Mouse (Mus musculus): ENCODE data around the gene Sox13. TPM values are rescaled to one million over a fixed set of nuclear protein-coding genes. Genes with fewer than 3 reads are reported as not detected.

Gene Sox13
- polyA plus RNA-seq, 1 experiment = 15.4 TPM

GRCm38 (mm10) chr1:133382008-133382407, 42.2 kb downstream of the Sox13 start:
- no peaks in the 10 kb centered on the region for H3K27me3 ChIP-seq (ENCODE audit: control insufficient read depth, insufficient read depth, low read length)
- 8% methylated on average over 9 of the region's 9 CpGs for WGBS
- TF ChIP-seq POLR2A (IDR thresholded peaks at IDR 0.05; ENCODE audit: borderline replicate concordance, insufficient read depth, low read length) = no peak
- TF ChIP-seq CTCF (IDR thresholded peaks at IDR 0.05; ENCODE audit: borderline replicate concordance, insufficient read depth, low read depth, low read length) = peak; percentile 85
- DNase-seq = peak in 1 of 2 experiments; percentile 15
- H3K4me3 ChIP-seq (replicated peaks; ENCODE audit: insufficient read depth, low read depth, low read length) = no peak overlapping the region
- H3K4me1 ChIP-seq (ENCODE audit: control insufficient read depth, insufficient read depth, low read length) = no peaks in the 10 kb centered on the region
- H3K27ac ChIP-seq (ENCODE audit: insufficient read depth, low read length) = no peak overlapping the region

- Histone ChIP-seq H3K27ac (ENCODE audit: insufficient read depth, low read length) (no peak overlapping the region), H3K4me1 (ENCODE audit: control insufficient read depth, insufficient read depth, low read length) (no peaks in the 10 kb centered on the region), H3K27me3 (ENCODE audit: control insufficient read depth, insufficient read depth, low read length) (no peaks in the 10 kb centered on the region), H3K4me3 (replicated peaks; ENCODE audit: insufficient read depth, low read depth, low read length) (no peak overlapping the region)
- 49% methylated on average over 14 of the region's 14 CpGs for WGBS
- no peak for DNase-seq
- TF ChIP-seq POLR2A (IDR thresholded peaks at IDR 0.05; ENCODE audit: borderline replicate concordance, insufficient read depth, low read length) (no peak), CTCF (IDR thresholded peaks at IDR 0.05; ENCODE audit: borderline replicate concordance, insufficient read depth, low read depth, low read length) (peak; percentile 47; the same call in 1 of the 2 replicates)
Measured at GRCm38 (mm10) chr1:133380347-133381065, 43.7 kb downstream of the Sox13 start.

GRCm38 (mm10) chr1:133379986-133380320, 44.2 kb downstream of the Sox13 start:
- 75% methylated on average over 3 of the region's 3 CpGs for WGBS
- no peak for DNase-seq
- Histone ChIP-seq H3K27me3 (ENCODE audit: control insufficient read depth, insufficient read depth, low read length) (no peaks in the 10 kb centered on the region), H3K27ac (ENCODE audit: insufficient read depth, low read length) (no peak overlapping the region), H3K4me3 (replicated peaks; ENCODE audit: insufficient read depth, low read depth, low read length) (no peak overlapping the region), H3K4me1 (ENCODE audit: control insufficient read depth, insufficient read depth, low read length) (no peaks in the 10 kb centered on the region)
- no peak for TF ChIP-seq CTCF (IDR thresholded peaks at IDR 0.05; ENCODE audit: borderline replicate concordance, insufficient read depth, low read depth, low read length)

- no peak for DNase-seq
- 52% methylated on average over 10 of the region's 10 CpGs for WGBS
- Histone ChIP-seq H3K4me1 (ENCODE audit: control insufficient read depth, insufficient read depth, low read length) (no peaks in the 10 kb centered on the region), H3K27me3 (ENCODE audit: control insufficient read depth, insufficient read depth, low read length) (no peaks in the 10 kb centered on the region), H3K4me3 (replicated peaks; ENCODE audit: insufficient read depth, low read depth, low read length) (no peak overlapping the region), H3K27ac (ENCODE audit: insufficient read depth, low read length) (no peak overlapping the region)
- TF ChIP-seq POLR2A (IDR thresholded peaks at IDR 0.05; ENCODE audit: borderline replicate concordance, insufficient read depth, low read length) (no peak), CTCF (IDR thresholded peaks at IDR 0.05; ENCODE audit: borderline replicate concordance, insufficient read depth, low read depth, low read length) (no peak)
Measured at GRCm38 (mm10) chr1:133379254-133379985, 44.8 kb downstream of the Sox13 start.

- H3K27me3 ChIP-seq (ENCODE audit: control insufficient read depth, insufficient read depth, low read length) = no peaks in the 10 kb centered on the region
- no peak for DNase-seq
- H3K4me3 ChIP-seq (replicated peaks; ENCODE audit: insufficient read depth, low read depth, low read length) = no peak overlapping the region
- TF ChIP-seq POLR2A (IDR thresholded peaks at IDR 0.05; ENCODE audit: borderline replicate concordance, insufficient read depth, low read length) = no peak
- no peak for TF ChIP-seq CTCF (IDR thresholded peaks at IDR 0.05; ENCODE audit: borderline replicate concordance, insufficient read depth, low read depth, low read length)
- no peaks in the 10 kb centered on the region for H3K4me1 ChIP-seq (ENCODE audit: control insufficient read depth, insufficient read depth, low read length)
- WGBS = 83% methylated on average over 5 of the region's 5 CpGs
- H3K27ac ChIP-seq (ENCODE audit: insufficient read depth, low read length) = no peak overlapping the region
Measured at GRCm38 (mm10) chr1:133377547-133377946, 46.6 kb downstream of the Sox13 start.

- H3K4me1 ChIP-seq (ENCODE audit: control insufficient read depth, insufficient read depth, low read length) = no peaks in the 10 kb centered on the region
- TF ChIP-seq POLR2A (IDR thresholded peaks at IDR 0.05; ENCODE audit: borderline replicate concordance, insufficient read depth, low read length) (no peak), CTCF (IDR thresholded peaks at IDR 0.05; ENCODE audit: borderline replicate concordance, insufficient read depth, low read depth, low read length) (no peak)
- no peak for DNase-seq
- H3K27ac ChIP-seq (ENCODE audit: insufficient read depth, low read length) = no peak overlapping the region
- 37% methylated on average over 10 of the region's 10 CpGs for WGBS
- no peaks in the 10 kb centered on the region for H3K27me3 ChIP-seq (ENCODE audit: control insufficient read depth, insufficient read depth, low read length)
- no peak overlapping the region for H3K4me3 ChIP-seq (replicated peaks; ENCODE audit: insufficient read depth, low read depth, low read length)
Measured at GRCm38 (mm10) chr1:133375696-133376346, 48.4 kb downstream of the Sox13 start.

GRCm38 (mm10) chr1:133372113-133372512, 52.1 kb downstream of the Sox13 start:
- TF ChIP-seq CTCF (IDR thresholded peaks at IDR 0.05; ENCODE audit: borderline replicate concordance, insufficient read depth, low read depth, low read length) (no peak), POLR2A (IDR thresholded peaks at IDR 0.05; ENCODE audit: borderline replicate concordance, insufficient read depth, low read length) (no peak)
- 75% methylated on average over 8 of the region's 8 CpGs for WGBS

More at GRCm38 (mm10) chr1:133372113-133372512, 52.1 kb downstream of the Sox13 start:
- no peak for DNase-seq
- H3K27me3 ChIP-seq (ENCODE audit: control insufficient read depth, insufficient read depth, low read length) = no peaks in the 10 kb centered on the region
- H3K4me1 ChIP-seq (ENCODE audit: control insufficient read depth, insufficient read depth, low read length) = peaks cover 15% of the 10 kb centered on the region
- no peak overlapping the region for H3K27ac ChIP-seq (ENCODE audit: insufficient read depth, low read length)
- H3K4me3 ChIP-seq (replicated peaks; ENCODE audit: insufficient read depth, low read depth, low read length) = no peak overlapping the region

Measured in cerebellum, adult 2 months (tissue).